Mouse (Mus musculus): ENCODE measurements around the gene Man1c1. TPM values are rescaled to one million over a fixed set of nuclear protein-coding genes. Genes with fewer than 3 reads are reported as not detected.

The Man1c1 gene
- total RNA-seq, 2 experiments from 2014 or later = 18.5 to 24.7 TPM

DNA sequence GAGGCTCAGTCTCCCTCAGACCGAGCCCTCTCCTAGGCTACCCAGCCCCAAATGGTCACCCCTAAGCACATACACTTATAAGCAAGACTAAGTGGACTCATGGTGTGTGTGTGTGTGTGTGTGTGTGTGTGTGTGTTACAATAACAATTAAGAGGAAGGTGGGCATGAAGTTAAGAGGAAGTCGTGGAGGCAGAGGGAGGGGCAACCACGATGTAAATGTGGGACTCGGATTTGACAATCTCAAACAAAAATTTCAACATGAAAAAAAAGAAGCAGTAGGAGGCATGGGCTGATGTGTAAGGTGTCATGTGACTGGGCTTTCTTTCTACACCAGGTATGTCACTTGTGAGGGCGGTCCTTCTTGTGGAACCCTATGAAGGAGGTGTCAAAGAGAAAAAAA, 96.4 kb downstream of the Man1c1 start:
- no peak for DNase-seq

DNA sequence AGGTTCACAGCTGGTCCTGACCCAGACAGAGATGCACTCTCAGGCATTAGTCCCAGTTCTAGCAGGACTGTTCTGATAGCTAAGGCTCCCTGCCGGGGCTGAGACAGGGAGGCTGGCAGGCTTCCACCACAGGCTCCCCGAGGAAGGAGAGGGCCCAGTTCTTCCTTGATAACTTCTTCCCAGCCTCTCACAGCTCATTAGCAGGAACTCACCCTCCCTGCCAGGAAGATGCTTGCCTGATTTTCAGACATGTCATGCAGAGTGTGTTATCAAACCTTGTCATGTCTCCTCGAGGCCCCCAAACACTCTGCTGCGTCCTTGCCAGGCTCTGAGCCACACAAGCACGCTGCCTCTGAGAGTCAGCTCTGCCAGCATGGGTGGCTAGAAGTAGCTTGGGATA, 98.0 kb downstream of the Man1c1 start:
- peak in 1 of 2 experiments; percentile 65 for DNase-seq

DNA sequence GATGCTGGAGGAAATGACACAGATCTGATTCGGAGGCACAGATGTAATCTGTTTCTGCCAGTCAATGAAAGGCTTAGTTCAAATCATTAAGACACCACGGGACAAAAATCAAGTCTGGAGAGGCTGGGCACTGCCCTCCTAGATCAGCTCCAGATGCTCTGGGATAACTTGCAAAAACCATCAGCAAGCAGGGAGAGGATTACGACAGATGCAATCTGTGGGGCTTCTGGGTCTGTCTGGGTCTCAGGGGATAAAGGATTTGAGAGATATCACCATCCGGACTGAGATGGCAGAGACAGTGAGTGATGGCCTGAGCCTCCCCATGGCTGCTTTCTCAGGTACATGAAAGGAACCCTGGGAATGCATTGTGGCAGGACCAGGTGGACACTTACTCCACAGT, 99.6 kb downstream of the Man1c1 start:
- no peak for DNase-seq

DNA sequence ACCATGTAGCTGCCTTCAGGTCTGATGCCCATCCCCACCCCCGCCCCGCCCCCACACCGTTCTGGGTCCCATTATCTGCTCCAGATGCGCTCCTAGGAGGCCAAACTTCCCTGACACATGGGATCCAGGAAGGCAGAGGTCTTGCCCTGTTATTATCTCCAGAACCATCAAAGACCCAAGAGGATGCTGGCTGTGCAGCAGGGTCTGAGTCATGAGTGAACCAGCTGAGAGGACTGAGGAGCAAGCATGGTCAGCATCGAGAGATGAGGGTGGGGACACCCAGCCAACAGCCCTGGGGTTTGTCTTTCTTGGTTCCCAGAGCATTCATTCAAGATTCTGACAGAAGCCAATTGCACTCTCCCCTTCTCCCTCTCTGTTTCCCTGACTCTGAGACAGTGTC, 100.5 kb downstream of the Man1c1 start:
- peak in 1 of 2 experiments; percentile 22 for DNase-seq

DNA sequence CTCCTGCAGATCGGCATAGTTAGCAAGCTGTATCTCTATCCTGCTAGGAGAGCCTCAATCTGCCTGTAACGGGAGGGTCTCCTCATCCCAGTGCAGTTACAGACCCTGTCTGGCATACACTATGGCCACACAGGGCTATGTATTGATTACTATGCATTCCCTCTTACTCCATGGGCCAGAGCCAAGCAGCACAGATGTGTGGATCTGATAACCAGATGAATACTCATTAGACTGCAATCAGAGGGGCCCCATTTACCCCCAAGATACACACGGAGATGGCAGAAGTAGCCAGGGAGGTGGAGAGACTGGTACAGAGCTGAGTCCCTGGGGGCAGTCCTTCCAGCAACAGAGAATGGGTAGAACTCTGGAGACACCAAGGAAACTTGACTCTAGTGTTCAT, 101.5 kb downstream of the Man1c1 start:
- no peak for DNase-seq

DNA sequence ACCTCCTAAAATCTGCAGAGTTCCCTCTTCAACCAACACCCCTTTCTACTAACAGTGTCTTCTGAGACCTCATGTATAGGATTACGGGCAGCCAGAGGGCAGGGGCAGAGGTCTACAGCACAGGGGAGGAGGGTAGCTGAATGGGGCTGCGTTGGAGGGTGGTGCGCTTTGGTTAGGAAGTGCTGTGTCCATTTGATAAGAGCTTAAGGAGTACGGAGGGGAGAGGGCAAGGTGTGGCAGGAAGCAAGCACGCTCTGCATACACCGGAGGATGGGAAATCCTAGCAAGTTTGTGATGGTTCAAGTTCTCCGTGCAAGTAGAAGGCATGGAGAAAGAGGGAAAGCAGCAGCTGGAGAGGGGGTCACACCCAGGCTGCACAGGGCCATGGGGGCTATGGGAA, 102.1 kb downstream of the Man1c1 start:
- no peak for DNase-seq

DNA sequence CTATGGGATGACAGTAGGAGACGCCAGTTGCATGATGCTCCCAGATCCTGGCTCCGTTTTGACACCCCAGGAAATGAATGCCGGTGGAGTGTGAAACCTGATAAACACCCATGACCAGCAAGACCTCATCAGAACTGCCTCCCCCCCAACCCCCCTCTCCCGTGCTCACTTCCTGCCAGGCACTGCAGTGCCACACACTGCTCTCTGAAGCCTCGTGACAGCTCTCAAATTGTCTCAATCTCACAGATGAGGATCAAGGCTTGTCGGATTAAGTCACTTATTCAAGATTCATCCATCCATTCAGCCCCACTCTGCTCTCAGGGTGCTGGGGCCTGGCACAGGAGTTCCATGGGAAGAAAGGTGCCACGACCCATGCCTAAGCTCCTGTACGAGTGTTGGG, 102.7 kb downstream of the Man1c1 start:
- no peak for DNase-seq

DNA sequence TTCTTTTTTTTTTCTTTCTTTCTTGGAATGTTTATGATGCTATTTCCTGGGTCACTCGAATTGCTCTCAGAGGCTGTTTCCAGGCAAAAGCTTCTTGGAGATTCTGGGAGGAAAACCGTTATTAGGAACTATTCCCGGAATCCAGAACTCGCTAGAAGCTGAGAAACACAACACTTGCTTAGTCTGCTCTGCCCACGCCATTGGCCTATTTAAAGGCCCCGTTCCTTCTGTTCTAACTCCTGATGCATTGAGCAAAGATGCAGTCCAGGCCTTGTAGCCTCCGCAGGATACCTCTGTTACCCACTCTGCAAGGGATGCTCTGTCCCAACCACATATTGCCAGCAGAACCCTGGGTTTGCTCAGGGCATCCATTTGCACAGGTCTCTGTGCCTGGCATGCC, 103.3 kb downstream of the Man1c1 start:
- DNase-seq = no peak

DNA sequence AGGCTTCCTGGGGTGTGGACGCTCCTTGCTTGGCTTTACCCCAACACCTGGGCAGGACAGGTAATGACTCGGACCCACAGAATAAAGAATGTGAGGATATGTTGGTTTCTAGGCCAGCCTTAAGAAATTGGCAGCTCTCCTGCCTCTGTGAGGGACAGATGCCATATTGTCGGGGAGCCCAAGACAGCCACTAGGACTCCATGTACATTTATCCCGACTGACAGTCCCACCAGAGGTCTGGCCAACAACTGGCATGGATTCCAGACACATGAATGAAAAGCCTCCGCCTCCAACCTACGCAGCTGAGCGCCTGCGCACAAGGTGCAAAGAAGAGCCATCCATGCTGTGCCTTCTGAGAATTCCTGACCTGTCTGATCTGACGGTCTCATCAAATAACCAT, 104.0 kb downstream of the Man1c1 start:
- DNase-seq = no peak

DNA sequence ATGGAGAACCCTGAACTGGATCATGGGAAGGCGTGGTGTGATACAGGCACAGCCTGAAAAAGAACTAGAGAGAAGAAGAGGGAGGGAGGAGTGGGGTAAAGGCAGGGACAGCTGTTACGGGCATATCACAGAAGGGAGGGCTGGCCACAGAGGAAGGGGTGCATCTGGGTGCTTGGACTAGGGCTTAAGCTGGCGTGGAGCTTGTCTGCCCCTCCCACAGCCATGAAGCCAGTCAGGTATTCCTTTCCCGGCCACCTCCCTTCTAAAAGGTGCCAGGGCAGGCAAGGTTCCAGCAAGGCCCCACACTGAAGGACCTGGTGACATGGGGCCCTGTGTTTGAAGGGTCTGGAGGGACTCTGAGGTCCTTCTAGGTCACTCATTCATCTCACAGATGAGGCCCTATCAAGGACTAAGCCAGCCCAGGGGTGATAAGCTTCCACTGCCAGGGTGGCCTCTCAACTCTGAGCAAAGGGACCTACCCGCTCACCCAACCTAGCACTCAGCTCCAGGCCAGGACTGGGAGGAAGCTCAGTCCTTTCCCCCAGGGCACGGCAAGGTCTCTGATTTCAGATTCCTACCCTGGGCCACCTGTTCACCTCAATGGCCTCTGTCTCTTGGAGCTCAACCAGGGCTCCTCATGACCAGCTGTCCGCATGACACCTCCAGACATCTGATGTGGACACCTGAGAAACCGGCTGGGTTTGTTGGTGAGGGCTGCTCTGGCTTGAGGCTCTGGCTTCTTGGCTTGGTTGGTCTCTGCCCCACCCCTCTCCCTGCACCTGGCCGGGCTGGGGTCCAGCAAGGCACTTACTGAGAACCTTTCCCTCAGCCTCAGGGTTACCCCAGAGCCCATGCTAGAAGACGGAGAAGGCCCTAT, 107.0 kb downstream of the Man1c1 start:
- DNase-seq = no peak

DNA sequence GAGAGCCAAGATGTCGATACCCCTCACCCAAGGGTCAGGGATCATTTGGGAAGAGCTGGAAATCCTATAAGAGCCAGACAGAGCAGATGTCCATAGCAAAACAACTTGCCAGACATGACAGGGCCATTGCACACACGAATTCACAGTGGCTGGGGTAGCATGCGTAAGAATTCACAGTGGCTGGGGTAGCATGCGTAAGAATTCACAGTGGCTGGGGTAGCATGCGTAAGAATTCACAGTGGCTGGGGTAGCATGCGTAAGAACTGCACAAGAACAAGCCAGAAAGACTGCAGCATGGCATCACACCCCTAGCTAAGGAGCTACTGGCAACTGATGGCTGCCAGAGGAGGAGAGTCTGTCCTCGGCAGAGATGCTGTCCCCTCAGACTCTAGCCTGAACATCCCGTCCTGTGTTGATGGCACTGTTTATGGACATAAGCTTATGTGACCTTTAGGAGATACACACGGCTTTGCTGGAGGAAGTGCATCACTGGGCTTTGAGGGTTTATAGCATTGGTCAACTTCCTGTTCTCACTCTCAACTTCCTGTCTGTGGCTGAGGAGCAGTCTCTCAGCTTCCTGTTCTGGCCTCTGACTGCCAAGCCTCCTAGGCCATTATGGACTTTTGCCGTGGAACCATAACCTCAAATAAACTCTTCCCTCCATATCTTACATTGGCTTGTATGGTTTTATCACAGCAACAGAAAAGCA, 109.2 kb downstream of the Man1c1 start:
- DNase-seq = no peak

DNA sequence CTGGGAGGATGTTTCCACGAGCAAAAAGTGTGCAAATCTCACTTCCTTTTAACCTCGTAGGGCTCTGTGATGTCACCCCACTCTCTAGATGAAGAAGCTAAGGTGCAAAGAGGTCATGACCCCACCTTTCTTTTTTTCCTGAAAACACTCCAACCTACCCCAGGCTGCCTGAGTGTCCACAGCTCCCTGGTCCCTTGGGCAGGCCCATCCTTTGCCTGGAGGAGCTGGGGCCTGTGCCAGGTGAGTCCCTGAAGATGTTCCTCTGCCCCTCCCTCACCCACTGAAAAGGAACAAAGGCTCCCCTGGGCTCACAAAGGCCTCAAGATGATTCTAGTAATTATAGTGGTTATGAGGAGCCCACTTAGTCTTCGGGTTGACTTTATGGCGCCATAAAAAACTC, 111.6 kb downstream of the Man1c1 start:
- DNase-seq = no peak

DNA sequence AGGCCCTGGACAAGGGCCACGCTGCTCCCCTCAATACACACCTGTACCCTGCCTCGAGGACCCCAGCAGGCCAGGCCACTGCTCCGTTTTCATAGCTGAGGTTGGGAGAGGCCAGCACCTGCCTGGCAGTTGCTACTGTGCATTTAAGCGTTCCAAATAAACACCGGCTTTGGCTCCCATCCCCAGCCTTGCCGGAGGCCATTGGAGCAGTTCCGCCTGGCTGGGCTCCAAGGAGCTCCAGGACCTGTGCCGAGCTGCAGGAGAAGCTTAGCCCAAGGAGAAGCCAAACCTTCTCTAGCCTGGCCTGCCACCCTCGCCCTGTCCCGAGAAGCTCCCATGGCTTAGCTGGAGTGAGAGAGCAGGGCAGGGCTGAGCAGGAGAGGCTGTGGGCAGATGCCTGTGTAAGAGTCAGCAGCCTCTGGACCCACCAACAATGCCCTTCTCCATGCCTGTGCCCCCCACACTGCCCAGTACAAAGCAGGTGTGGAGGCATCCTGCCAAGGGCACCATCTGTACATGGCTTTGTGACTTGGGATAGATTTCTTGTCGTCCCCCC, 112.5 kb downstream of the Man1c1 start:
- peak; percentile 88 to 93 for DNase-seq

DNA sequence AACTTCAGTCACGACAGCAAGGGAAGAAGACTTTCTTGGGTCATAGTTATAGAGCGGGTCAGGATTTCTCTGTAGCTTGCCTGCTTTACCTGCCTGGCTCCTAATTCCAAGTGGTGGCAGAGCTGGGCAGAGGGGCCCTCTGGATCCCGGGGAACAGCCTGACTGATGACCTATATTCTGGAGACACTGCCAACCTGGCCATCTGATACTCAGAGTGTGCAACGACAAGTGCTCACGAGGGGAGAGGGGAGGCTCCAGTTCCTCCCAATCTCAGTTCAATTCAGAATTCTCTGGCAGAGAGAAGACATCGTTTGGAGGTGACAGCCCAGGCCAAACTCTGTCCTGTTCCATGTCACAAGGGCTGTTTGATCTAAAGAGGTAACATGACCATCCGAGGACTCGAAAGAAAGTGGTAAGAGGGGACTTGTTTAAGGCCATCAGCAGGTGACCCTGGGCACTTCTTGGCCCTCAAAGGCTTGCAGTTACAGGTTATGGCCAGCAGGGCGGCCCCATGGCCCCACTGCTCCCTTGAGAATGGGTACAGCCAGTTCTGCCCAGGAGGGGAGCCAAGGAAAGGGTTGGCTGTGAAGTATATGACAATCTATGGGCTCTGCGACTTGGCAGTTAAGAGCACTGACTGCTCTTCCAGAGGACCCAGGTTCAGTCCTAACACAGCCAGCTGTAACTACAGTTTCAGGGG, 113.7 kb downstream of the Man1c1 start:
- peak in 1 of 2 experiments; percentile 27 for DNase-seq

DNA sequence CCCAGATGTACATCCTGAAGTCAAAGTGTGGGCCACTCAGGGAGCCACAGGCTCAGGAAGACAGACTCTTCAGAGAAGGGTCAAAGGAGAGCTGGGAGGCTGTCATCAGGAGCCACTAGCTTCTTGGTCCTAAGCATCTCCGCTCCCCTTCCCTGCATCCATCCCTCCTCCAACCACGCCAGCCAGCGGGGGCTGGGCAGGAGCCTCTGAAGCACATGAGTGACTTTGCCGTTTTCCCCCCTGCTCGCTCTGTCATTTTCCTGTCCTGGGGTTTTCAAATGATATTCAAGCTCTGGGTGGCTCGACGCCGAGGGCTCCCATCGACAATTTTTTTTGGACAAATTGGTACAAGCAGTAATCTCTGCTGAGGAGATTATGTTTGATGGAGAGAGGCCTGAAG, 114.3 kb downstream of the Man1c1 start:
- no peak for DNase-seq

DNA sequence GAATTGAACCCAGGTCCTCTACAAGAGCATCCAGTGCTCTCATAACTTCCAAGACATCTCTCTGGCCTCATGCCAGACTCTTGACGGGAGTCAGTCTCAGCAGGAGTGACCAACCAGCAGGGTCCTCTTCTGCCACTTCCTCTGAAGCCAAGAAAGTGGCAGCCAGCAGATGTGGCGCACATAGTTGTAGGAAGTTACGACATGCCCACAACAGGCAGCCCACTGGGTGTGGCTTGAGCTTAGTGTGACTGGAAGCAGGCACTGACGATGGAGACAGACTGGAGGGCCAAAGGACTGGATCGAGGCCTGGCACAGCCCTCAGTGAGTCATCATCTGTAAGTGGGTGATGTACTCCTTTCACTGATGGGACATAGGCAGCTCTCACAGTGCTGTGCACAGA, 115.1 kb downstream of the Man1c1 start:
- DNase-seq = peak; percentile 60 to 70

DNA sequence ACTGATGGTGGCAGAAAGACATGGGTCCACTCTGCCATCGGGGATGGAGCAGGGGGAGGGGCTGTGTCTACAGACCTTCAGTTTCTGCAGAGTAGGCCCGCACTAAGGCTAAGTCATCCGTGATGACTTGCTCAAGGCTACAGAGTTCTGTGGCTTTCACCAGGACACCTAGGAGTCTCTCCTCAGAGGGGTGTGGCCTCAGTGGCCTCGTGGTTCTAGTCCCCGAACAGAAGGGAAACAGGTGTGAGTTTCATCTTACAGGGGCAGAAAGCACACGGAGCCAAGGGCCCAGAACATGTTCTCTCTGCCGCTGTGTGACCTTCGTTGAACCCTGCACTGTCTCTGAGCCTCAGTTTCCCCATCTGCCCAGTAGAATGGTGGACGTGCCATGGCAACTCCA, 115.8 kb downstream of the Man1c1 start:
- DNase-seq = no peak

DNA sequence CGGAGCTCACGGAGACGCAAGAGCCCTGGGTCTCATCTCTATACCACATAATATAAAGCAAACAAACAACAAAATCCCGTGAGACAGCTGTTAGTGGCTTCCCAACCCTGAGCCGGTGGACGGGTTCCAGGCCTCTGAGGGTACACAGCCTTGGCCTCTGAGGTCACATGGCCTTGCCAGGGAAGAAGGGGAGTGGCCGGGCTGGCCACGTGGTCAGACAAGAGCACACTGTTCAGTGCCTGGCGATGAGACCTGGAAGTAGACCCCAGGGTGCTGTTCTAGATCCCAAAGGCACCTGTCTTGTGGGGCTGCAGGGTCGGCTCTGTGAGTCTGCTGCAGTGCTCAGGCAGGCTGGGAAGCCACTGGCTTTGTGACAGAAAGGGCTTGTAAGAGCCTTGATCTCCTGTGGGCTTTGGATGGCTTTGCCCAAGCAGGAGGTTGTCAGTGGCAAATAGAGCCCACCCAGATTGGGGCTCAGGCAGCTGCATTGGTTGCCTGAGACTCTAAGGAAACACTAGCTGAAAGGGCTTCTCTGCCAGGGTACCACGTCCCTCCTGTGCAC, 116.4 kb downstream of the Man1c1 start:
- DNase-seq = peak; percentile 83 to 89

DNA sequence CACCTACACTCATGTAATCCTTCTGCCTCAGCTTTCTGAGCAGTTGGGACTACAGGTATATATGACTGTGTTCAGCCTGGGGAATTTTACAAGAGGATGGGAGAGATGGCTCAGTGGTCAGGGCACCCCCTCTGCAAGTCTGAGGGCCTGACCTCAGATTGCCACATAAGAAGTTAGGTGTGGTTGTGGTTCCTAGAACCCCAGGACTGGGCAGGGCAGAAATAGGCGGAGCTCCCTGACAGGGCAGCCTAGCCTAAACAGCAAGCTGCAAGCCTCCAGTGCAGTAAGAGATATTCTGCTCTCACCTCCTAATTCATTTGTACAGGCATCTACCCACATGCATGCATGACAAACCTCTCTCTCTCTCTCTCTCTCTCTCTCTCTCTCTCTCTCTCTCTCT, 117.5 kb downstream of the Man1c1 start:
- no peak for DNase-seq

DNA sequence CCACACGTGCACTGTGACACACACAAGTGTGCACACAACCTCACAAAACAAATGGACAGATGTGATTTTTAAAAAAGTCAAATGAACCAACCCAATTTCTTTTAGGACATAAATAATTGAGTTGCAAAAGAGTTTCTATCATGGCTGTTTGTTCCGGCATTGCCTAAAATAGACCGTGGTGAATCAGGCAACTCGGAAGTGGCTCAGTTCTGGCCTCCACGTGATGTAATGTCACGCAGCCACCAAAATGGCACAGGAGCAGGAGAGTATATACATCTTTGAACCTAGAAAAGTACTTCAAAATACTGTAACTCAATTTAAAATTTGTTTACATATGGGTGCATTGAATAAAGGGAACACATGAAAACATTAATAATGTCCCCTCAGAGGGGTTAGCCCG, 118.0 kb downstream of the Man1c1 start:
- DNase-seq = peak in 1 of 2 experiments; percentile 47

DNA sequence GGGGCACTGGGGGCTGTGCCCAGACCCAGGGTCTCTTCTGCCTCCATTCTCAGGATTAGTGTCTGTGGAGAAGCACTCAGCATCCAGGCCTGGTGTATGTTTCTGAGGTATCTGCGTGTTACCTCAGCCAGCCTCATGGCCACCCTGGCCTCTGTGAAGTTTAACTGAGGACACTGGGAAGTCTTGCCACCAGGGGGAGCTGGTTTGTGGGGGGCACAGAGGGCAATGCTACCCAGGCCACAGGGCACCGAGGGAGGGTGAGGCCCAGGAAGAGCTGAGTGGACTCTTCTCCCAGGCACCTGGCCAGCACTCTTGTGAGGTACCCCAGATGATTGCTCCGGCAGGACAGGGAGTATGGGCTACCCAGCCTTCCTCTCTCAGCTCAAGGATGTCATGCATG, 120.6 kb downstream of the Man1c1 start:
- peak; percentile 62 to 75 for DNase-seq

DNA sequence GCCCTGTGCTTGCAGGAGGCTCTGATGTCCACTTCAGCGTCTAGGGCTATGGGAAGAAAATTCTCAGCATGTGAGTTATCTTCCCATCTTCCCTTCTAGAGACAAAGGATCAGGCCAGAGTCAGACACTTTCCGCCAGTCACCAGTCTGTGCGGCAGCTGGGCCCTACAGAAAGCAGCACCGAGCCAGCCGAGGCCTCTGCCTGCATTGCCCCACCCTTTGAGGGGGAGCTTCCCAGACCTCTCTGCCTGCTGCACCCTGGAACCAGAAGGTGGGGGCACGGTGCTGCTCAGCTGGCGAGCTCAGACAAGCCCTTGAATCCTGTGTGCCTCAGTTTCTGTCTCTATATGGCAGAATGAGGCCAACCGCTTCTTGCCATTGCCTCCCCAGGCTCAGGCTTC, 122.7 kb downstream of the Man1c1 start:
- DNase-seq = no peak

Data from adrenal gland, postnatal 36 days (tissue).